Mouse (Mus musculus): Measurements from ENCODE around the gene Aox3.

Gene Aox3

GRCm38 (mm10) chr1:58197023-58197422, 84.1 kb downstream of the Aox3 start:
- in situ Hi-C loops (cut with MboI, MseI) = no loop called here

- in situ Hi-C loops (cut with MboI, MseI) = no loop called here
These were observed 85.5 kb downstream of the Aox3 start for GRCm38 (mm10) chr1:58198386-58198785.

GRCm38 (mm10) chr1:58210203-58210602, 97.3 kb downstream of the Aox3 start, which contains the start of gene Aox4:
Gene Aox4, plus strand, starts transcription at chr1:58210397.
- in situ Hi-C loops (cut with MboI, MseI) = no loop called here

GRCm38 (mm10) chr1:58212805-58213204, 99.9 kb downstream of the Aox3 start:
- in situ Hi-C loops (cut with MboI, MseI) = no loop called here

- in situ Hi-C loops (cut with MboI, MseI) = no loop called here
These were observed 100.9 kb downstream of the Aox3 start for GRCm38 (mm10) chr1:58213838-58214237.

- in situ Hi-C loops (cut with MboI, MseI) = no loop called here
These were observed 102.4 kb downstream of the Aox3 start for GRCm38 (mm10) chr1:58215353-58215752.

GRCm38 (mm10) chr1:58215956-58216532, 103.1 kb downstream of the Aox3 start:
- in situ Hi-C loops (cut with MboI, MseI) = no loop called here

GRCm38 (mm10) chr1:58221070-58221469, 108.1 kb downstream of the Aox3 start:
- in situ Hi-C loops (cut with MboI, MseI) = no loop called here

GRCm38 (mm10) chr1:58221879-58222278, 108.9 kb downstream of the Aox3 start:
- in situ Hi-C loops (cut with MboI, MseI) = no loop called here

GRCm38 (mm10) chr1:58228086-58228485, 115.2 kb downstream of the Aox3 start:
- in situ Hi-C loops (cut with MboI, MseI) = no loop called here

GRCm38 (mm10) chr1:58228916-58229315, 116.0 kb downstream of the Aox3 start:
- in situ Hi-C loops (cut with MboI, MseI) = no loop called here

- in situ Hi-C loops (cut with MboI, MseI) = loop anchor here (5.0 kb wide), 1 partner anchor 43 kb away; no protein-coding TSS in a partner anchor
These were observed 116.8 kb downstream of the Aox3 start for GRCm38 (mm10) chr1:58229774-58230173.

- in situ Hi-C loops (cut with MboI, MseI) = loop anchor here (5.0 kb wide), 1 partner anchor 42 kb away; no protein-coding TSS in a partner anchor
These were observed 117.6 kb downstream of the Aox3 start for GRCm38 (mm10) chr1:58230542-58230941.

GRCm38 (mm10) chr1:58235405-58235804, 122.5 kb downstream of the Aox3 start:
- in situ Hi-C loops (cut with MboI, MseI) = no loop called here

GRCm38 (mm10) chr1:58237527-58238299, 124.8 kb downstream of the Aox3 start:
- in situ Hi-C loops (cut with MboI, MseI) = no loop called here

- in situ Hi-C loops (cut with MboI, MseI) = no loop called here
These were observed 125.5 kb downstream of the Aox3 start for GRCm38 (mm10) chr1:58238440-58238839.

- in situ Hi-C loops (cut with MboI, MseI) = no loop called here
These were observed 126.0 kb downstream of the Aox3 start for GRCm38 (mm10) chr1:58238961-58239360.

GRCm38 (mm10) chr1:58240347-58240746, 127.4 kb downstream of the Aox3 start:
- in situ Hi-C loops (cut with MboI, MseI) = no loop called here

- in situ Hi-C loops (cut with MboI, MseI) = no loop called here
These were observed 131.6 kb downstream of the Aox3 start for GRCm38 (mm10) chr1:58244487-58244886.

- in situ Hi-C loops (cut with MboI, MseI) = no loop called here
These were observed 135.6 kb downstream of the Aox3 start for GRCm38 (mm10) chr1:58248518-58248917.

All from regulatory T cell (primary cell).